Mouse (Mus musculus) cerebral cortex, adult 2 months (tissue): ENCODE data around the gene Ubxn1.

Experiments used
- WGBS: fragments of 180-500 bp; shearing (Covaris S2); methylation state at CpG from one replicate; pipeline ENCODE4 v1.1.7; 2018; 5-methylcytosine and 5-hydroxymethylcytosine counted together

Gene Ubxn1

DNA sequence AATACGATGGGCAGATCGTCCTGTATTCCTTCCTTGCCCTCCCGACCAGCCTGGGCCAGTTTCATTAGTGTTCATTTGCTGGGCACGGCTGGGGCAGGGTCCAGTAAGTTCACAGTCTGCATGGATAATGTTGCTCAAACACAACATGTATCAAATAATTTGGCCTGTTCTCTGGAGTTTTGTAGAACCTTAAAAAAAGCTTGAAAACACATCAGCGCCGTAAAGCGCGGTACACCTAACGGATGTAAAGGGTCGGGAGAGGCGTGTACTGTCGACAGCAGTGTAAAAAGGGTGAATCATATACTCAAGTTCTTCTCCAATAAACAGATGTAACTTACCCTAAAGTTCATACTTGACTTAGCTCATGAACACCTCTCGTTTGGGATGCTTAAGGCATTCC, 27.3 kb downstream of the Ubxn1 start:
- WGBS = 5% methylated on average over 13 of the region's 13 CpGs

DNA sequence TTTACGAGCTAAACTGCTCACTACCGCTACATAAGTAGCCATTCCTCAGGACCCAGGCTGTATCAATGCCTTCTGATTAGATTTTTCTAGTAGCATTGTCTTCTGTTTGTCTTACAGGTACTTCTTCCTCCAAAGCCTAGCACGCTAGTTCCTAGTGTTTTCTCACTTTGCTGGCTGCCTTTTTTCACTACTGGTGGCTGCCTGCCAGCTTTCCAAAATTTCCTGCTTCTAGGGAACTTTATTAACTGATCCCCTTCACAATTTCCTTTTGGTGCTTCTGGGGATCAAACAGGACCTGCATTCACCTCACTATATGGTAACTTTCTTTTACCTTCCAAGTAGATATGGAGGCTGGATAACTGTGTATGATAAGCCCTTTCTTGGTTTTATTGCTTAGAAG, 27.8 kb downstream of the Ubxn1 start:
- WGBS = 34% methylated on average over 3 of the region's 3 CpGs

DNA sequence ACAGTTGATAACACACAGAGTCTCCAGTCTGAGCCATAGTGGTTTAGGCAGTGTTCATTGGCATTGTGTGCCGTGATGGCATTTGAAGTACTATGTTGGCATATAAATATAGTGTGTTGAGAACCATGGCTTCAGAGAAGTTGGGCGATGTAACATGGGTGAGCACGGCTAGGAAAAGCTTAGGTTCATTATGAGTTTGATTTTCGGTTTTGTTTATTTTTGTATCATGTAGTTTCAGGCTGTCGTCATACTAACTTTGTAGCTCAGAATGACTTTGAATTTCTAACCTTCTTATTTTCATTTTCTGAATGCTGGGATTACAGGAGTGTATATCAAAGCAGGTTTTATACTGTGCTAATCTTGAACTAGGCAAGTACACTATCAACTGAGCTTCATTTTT, 32.1 kb downstream of the Ubxn1 start:
- 88% methylated on average over 5 of the region's 5 CpGs for whole genome bisulfite sequencing

DNA sequence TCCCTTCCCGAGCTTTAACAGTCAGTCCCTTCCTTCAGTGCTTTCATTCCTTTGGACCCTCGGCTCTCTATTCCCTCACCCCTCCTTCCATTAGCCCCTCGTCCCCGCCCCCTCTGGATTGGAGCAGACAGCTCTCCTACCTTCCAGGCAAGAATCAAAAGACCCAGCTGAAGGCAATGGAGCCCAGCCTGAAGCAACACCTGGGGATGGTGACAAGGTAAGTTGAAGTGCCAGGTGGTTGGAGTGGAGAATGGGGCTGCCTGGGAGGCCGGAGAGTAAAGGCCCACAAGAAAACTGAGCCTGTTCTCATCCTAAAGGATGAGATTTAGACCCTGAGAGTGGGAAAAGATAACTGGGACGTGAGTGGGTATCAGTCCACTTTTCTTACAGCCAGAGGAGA, 37.2 kb downstream of the Ubxn1 start:
- WGBS = 89% methylated on average over 6 of the region's 6 CpGs

DNA sequence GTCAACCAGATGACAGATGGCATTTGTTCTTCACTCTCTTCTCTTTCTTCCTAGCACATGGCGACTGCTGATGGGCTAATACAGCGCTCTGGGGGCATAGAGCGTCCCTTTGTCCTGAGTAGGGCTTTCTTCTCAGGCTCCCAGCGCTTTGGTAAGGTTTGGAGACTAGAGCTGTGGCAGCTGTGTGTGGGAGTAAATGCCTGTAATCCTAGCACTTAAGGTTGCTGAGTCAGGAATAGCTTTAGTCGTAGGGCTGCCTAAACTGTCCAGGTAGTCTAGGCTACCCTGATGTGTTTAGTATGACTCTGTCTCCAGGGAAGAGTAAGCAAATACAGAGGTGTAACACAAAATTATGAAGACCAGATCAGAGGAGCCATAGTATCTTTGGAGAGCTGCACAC, 40.5 kb downstream of the Ubxn1 start:
- 44% methylated on average over 5 of the region's 5 CpGs for WGBS

DNA sequence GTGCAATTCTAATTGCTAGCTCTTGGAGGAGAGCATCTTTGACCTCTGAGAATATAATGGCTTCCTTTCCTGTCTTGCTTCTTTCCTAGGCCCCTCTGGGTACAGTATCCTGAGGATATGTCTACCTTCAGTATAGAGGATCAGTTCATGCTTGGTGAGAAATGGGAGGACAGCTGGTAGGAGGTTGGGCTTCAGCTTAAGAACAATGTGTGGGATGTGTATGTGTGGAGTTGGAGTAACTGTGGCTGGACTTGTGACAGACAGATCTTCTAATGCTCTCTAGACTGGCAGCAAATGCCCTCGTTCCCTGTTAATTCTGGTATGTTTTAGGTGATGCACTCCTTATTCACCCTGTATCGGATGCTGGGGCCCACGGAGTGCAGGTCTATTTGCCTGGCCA, 42.9 kb downstream of the Ubxn1 start:
- 72% methylated on average over 3 of the region's 3 CpGs for WGBS

DNA sequence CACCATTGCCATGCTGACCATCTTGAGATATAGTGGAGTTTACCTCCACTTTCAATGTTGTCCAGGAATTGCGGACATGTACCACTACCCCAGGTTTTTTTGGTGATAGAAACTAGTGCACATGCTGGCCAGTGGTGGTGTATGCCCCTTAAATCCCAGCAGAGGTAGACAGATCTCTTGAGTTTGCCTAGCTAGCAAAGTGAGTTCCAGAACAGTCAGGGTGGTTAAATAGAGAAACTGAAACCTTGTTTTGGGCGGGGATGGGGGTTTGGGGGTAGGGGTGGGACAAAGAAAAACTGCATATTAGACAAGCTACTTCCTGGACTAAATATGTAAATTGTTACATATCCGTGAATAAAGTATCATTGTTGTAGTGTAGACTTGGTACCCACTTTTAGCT, 47.7 kb downstream of the Ubxn1 start:
- WGBS = 87% methylated on average over 3 of the region's 3 CpGs

DNA sequence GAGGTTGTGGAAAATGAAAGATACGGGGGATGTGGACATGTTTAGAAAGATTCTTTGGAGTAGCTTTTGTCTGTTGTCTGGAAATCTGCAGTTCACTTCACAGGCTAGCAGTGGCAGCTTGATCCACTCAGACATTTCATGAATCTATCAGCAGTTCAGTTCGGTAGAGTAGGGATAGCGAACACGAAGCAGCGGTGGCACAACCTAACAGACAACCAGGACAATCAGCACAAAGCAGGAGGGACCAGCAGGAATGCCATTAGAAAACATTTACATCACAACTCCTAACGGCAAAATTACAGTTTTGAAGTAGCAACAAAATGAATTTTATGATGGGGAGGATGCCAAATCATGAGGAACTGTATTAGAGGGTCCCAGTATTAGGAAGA, 48.4 kb downstream of the Ubxn1 start:
- 59% methylated on average over 6 of the region's 6 CpGs for WGBS

DNA sequence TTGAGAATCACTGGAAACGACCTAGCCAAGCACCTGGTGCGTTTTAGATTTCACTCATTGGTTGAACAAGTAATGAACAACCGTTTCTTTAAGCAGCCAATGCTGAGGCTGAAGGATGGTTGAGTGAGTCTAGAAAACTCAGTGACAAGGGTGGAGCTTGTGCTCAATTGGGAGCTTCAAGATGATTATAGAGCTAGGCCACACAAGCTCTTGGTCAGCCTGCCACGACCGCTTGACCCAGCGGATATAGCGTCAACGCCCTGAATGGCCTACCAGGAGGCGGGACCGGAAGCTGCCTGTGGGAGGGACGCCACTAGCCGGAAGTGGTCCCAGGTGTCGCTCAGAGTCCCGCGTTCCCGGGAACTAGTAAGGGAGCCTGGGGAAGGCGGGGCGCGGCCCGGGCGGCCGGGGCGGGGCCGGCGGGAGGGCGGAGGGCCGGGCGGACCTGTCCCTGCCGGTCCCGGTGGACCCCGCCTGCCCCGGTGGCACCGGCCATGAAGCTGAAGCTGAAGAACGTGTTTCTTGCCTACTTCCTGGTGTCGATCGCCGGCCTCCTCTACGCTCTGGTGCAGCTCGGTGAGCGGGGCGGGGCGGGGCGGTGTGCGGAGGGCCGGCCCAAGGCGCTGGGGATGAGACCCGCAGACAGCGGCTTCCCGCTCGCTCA, 48.9 kb downstream of the Ubxn1 start, which contains the start of gene B3gat3:
TSS of gene B3gat3 (plus strand) at position 302 of the 664 bp plus-strand sequence.
- 1% methylated on average over 50 of the region's 50 CpGs for WGBS

DNA sequence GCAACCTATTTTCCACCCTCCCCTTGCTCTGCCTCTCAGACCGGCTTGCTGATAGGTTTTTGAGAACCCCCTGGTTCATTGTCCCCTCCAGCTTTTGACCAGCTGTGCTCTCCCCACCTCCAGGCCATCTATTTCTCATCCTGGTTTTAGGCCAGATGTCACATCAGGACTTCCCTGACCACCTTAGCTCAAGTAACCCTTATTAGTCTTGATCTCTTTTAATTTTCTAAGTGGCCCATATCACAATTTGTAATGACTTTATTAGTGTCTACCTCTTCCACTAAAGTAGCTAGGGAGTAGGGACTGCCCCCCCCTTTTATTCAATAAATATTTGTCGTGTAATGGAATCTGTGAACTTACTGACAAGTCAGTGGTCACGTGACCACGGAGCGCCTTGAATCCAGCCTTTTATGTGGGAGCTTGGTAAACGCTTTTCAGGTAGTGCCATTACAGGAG, 49.6 kb downstream of the Ubxn1 start:
- WGBS = under 1% methylated on average over 6 of the region's 6 CpGs

DNA sequence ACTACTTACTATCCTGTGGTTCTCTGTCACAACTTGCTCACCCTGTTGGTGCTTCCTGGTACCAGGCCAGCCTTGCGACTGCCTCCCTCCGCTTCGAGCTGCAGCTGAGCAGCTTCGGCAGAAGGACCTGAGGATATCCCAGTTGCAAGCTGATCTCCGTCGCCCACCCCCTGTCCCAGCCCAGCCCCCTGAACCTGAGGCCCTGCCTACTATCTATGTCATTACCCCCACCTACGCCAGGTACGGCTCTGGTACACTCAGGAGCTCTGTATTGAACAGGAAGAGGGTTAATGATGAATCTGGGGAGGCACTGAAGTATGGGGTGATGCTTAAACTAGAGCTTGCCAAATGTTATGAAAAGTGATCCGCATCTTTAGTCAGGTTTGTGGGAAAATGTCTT, 50.4 kb downstream of the Ubxn1 start:
- WGBS = 64% methylated on average over 9 of the region's 9 CpGs
